Mouse (Mus musculus) bone marrow, adult 2 months (tissue): Measurements from ENCODE around the gene Raet1e.
"Not testable (repeated sequence)": the region's sequence is repeated elsewhere in the genome, so short reads cannot be mapped to it uniquely, and the experiment has no call there.

Source experiments
- CTCF ChIP-seq: fragments of 200-500 bp; IDR thresholded peaks from 2 replicates; pipeline ENCODE4 v1.5.1; 2011; ENCODE audit warnings: low read length, control low read depth; ENCODE audit not compliant: control insufficient read depth, insufficient read depth
- POLR2A ChIP-seq: fragments of 200-500 bp; IDR thresholded peaks from 2 replicates; pipeline ENCODE4 v1.6.1; 2011; ENCODE audit warnings: low read depth, mild to moderate bottlenecking, control low read depth, low read length, borderline replicate concordance; ENCODE audit not compliant: control insufficient read depth

DNA sequence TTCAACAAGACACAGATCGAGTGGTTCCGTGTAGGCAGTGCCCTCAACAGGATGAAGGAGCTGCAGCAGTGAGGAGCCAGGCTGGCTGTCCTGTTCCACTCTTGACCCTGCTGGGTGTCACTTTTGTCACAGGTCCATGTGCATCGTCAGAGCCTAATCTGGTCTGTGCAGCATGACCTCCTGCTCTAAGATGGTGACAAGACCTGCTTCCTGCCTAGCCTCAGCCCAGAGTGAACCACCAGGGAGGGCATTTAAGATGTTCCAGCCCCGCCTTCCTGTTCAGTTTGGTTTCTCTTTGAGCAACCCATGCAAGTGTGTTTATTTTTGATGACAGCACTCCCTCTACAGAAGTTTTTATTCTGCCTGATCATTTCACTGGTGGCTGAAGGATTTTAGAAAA is 187.4 kb downstream of the Raet1e start:
- not testable (repeated sequence) for TF ChIP-seq POLR2A, CTCF
